Mouse (Mus musculus) spleen, adult 2 months (tissue): ENCODE data around the gene Rsph10b.

Experiments used
- CTCF ChIP-seq: fragments of 200-500 bp; IDR thresholded peaks from 2 replicates; pipeline ENCODE4 v1.5.1; 2011; ENCODE audit warnings: mild to moderate bottlenecking, inconsistent platforms; ENCODE audit not compliant: insufficient read depth, insufficient read length, insufficient replicate concordance; ENCODE audit errors: extremely low read depth
- POLR2A ChIP-seq: fragments of 200-500 bp; IDR thresholded peaks from 2 replicates; pipeline ENCODE4 v1.6.1; 2011; ENCODE audit warnings: low read depth, low read length, inconsistent platforms

DNA sequence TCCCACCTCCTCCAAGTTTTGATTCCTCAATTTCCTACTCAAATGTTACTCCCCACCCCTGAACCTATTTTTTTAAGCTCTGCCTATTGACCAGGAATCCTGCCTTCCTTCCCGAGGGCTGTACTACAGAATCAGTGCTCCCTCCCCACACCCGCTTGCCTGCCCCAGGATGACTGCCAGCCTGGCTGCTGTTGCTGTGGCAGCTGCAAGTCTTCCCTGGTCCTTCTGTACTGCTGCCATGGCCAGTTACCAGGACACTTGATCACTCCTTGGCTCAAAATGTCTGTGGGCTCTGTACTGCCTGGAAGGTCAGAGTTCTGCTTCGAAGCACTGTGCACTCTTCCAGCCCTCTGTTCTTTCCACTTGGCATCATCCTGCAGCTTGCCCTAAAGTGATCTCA, 30.7 kb upstream of the Rsph10b start:
- TF ChIP-seq POLR2A (no peak), CTCF (no peak)
